Mouse (Mus musculus): ENCODE data around the gene Mpg. TPM values are rescaled to one million over a fixed set of nuclear protein-coding genes. Genes with fewer than 3 reads are reported as not detected.
A peak's percentile ranks its signal among the peaks of the same experiment; 100 is the strongest.

Mpg gene
- polyA plus RNA-seq (2012; rRNA removed) = 4.9 and 7.5 TPM in 2 replicates

DNA sequence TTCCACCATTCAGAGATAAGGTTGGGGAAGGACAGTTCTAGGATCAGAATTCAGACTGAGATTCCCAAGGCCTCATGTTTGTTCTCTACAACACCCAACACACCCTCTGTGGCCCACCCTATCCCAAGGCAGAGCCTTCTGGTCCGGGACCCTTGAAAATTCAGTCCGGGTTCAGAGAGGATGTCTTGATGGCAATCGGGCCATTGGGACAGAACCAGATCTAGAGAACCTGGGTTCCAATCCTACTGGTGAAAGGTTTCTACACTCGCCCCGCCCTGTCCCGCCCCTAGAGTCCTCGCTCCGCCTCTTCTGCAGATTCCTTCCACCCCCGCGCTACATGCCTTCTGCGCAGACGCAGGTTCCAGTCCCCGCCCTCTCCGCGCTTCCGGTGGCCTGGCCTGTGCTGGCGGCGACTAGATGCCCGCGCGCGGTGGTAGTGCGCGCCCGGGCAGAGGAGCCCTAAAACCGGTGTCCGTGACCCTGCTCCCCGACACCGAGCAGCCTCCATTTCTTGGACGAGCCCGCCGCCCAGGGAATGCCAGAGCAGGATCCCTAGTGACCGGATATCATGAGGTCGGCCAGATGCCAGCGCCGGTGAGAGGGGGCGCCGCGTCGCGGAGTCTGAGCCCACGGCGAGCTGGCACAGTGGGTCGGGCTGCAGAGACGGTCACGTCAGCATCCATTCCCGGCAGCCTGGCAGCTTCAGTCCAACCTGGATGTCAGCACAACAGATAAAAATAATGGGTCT, at the start of gene Mpg:
Gene Mpg, plus strand, starts transcription at position 382 of the 748 bp plus-strand sequence.
- peak; percentile 95 for TF ChIP-seq POLR2A (IDR thresholded peaks at IDR 0.05; ENCODE audit: low read depth, low read length)
- no peak for TF ChIP-seq CTCF (IDR thresholded peaks at IDR 0.05; ENCODE audit: extremely low read depth, insufficient read length, insufficient replicate concordance, low read depth, low read length)
- peak within 1 kb of the TSS; percentile 98 for H3K4me3 ChIP-seq (ENCODE audit: low read depth, low read length)
- 3% methylated on average over 47 of the region's 47 CpGs for WGBS
- no peaks in the 10 kb centered on the region for H3K27me3 ChIP-seq (ENCODE audit: control insufficient read depth, insufficient read depth, low read length)
- peaks cover 7% of the 10 kb centered on the region; the same call in 1 of the 2 replicates for H3K36me3 ChIP-seq (ENCODE audit: control insufficient read depth, insufficient read depth, low read length)
- H3K27ac ChIP-seq (ENCODE audit: insufficient read depth, low read depth, low read length) = peak within 1 kb of the TSS; percentile 71
- peaks cover 29% of the 10 kb centered on the region for H3K4me1 ChIP-seq (ENCODE audit: control insufficient read depth, insufficient read depth, insufficient read length, low read length)

DNA sequence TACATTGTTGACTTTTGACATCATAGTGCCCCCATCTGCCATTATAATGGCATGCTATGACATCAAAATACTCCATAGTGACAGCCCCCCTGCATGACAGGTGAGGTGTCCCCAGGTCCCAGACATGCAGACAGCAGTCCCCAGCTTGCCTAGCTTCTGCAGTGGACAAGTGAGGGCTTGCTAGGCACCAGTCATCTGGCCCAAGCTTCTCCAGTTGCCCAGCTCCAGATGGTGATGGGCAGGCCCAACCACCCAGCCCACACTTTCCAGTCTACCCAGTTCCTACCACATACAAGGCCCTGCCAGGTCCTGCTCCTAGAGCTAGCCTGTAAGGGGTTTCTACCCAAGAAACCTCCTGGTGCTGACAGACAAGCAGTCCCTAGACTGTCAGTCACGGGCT, 47.8 kb upstream of the Mpg start:
- H3K27me3 ChIP-seq (ENCODE audit: control insufficient read depth, insufficient read depth, low read length) = no peaks in the 10 kb centered on the region
- H3K4me1 ChIP-seq (ENCODE audit: control insufficient read depth, insufficient read depth, insufficient read length, low read length) = no peaks in the 10 kb centered on the region
- H3K36me3 ChIP-seq (ENCODE audit: control insufficient read depth, insufficient read depth, low read length) = no peaks in the 10 kb centered on the region
- no peak overlapping the region for H3K4me3 ChIP-seq (ENCODE audit: low read depth, low read length)
- 76% methylated on average over 1 of the region's 1 CpGs for WGBS
- no peak overlapping the region for H3K27ac ChIP-seq (ENCODE audit: insufficient read depth, low read depth, low read length)
- TF ChIP-seq CTCF (IDR thresholded peaks at IDR 0.05; ENCODE audit: extremely low read depth, insufficient read length, insufficient replicate concordance, low read depth, low read length) = no peak
- TF ChIP-seq POLR2A (IDR thresholded peaks at IDR 0.05; ENCODE audit: low read depth, low read length) = no peak

DNA sequence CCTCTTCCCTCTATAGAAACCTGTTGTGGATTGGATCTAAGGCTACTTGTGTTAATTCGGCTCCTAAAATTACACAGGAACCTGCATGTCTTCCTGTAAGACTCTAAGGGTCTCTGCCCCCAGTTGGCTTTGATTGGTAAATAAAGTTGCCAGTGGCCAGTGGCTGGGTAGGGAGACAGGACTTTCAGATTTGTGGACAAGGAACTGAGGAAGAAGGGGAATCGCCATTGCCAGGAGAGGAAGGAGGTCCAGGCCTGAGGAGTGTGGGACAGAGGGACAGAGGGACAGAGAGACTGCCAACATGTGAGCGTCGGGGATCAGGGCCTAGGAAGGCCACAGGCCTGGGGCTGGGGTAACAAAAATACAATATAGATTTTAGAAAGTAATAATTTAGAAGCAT, 45.1 kb upstream of the Mpg start:
- no peaks in the 10 kb centered on the region for H3K36me3 ChIP-seq (ENCODE audit: control insufficient read depth, insufficient read depth, low read length)
- no peak for TF ChIP-seq POLR2A (IDR thresholded peaks at IDR 0.05; ENCODE audit: low read depth, low read length)
- no peak for TF ChIP-seq CTCF (IDR thresholded peaks at IDR 0.05; ENCODE audit: extremely low read depth, insufficient read length, insufficient replicate concordance, low read depth, low read length)

DNA sequence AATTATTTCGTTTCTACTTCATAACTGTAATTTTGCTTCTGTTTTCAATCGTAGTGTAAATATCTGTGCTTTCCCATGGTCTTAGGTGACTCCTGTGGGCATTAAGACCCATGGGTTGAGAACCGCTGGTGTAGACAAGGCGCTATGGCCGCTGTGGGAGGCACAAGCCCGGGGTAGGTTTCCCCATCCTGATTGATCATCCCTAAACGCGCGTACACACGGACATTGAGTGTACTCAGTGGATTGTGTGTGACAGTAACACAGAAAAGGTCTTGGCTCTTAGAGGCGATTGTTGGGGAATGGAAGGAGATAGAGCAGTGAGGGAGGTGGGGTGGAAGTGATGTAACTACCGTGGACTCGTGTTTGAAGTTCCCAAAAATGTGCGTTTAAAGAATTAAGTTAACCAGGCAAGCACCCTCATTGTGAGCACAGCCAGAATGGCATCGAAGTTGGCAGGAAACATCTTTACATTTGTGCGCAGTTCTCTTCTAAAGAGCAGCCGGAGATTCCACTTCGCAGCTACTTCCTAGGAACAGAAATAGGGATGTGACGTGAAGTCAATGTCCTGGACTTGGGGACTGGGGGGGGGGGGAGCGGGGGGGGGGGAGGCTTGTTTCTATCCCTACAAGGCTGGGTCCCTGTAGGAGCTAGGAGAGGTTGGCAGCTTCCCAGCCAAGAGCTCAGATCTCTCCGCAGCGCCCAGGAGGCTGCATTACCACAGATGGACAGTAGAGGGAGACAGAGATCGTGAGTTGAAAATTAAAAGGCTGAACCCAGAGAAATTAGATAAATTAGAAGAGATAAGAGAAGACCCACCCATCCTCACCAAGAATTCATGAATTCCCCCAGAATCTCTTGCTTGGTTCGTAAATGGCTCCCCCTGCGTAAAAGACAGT, 44.1 kb upstream of the Mpg start:
- peak; percentile 83; the same call in 1 of the 2 replicates for TF ChIP-seq CTCF (IDR thresholded peaks at IDR 0.05; ENCODE audit: extremely low read depth, insufficient read length, insufficient replicate concordance, low read depth, low read length)
- TF ChIP-seq POLR2A (IDR thresholded peaks at IDR 0.05; ENCODE audit: low read depth, low read length) = no peak
- Histone ChIP-seq H3K27me3 (ENCODE audit: control insufficient read depth, insufficient read depth, low read length) (no peaks in the 10 kb centered on the region), H3K36me3 (ENCODE audit: control insufficient read depth, insufficient read depth, low read length) (no peaks in the 10 kb centered on the region), H3K4me3 (ENCODE audit: low read depth, low read length) (no peak overlapping the region), H3K27ac (ENCODE audit: insufficient read depth, low read depth, low read length) (no peak overlapping the region), H3K4me1 (ENCODE audit: control insufficient read depth, insufficient read depth, insufficient read length, low read length) (no peaks in the 10 kb centered on the region)
- WGBS = 39% methylated on average over 25 of the region's 25 CpGs

More for the DNA sequence above, 45.1 kb upstream of the Mpg start:
- Histone ChIP-seq H3K27me3 (ENCODE audit: control insufficient read depth, insufficient read depth, low read length) (no peaks in the 10 kb centered on the region), H3K27ac (ENCODE audit: insufficient read depth, low read depth, low read length) (no peak overlapping the region), H3K4me1 (ENCODE audit: control insufficient read depth, insufficient read depth, insufficient read length, low read length) (no peaks in the 10 kb centered on the region), H3K4me3 (ENCODE audit: low read depth, low read length) (no peak overlapping the region)
- 72% methylated on average over 4 of the region's 4 CpGs for WGBS

DNA sequence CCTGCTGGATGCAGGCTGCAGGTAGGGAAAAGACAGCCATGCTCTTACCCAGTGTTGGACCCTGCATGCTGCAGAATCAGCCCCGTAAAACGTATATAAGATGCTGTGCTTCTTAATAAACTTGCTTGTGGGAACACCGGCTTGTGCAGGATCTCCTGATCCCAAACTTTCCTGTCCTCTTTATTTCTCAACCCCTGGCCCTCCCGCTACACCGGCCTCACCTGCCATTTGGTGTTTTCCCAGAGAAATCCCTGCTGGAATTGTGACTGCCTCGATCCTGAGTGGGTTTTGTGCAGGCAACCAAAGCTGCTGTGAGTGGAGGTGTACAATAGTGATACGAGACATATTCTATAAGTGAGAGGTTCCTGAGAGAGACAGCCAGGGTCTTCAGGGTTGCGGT, 41.8 kb upstream of the Mpg start:
- no peaks in the 10 kb centered on the region for H3K27me3 ChIP-seq (ENCODE audit: control insufficient read depth, insufficient read depth, low read length)
- H3K4me1 ChIP-seq (ENCODE audit: control insufficient read depth, insufficient read depth, insufficient read length, low read length) = no peaks in the 10 kb centered on the region
- no peak for TF ChIP-seq POLR2A (IDR thresholded peaks at IDR 0.05; ENCODE audit: low read depth, low read length)
- TF ChIP-seq CTCF (IDR thresholded peaks at IDR 0.05; ENCODE audit: extremely low read depth, insufficient read length, insufficient replicate concordance, low read depth, low read length) = no peak
- no peak overlapping the region for H3K4me3 ChIP-seq (ENCODE audit: low read depth, low read length)
- WGBS = 87% methylated on average over 8 of the region's 8 CpGs
- H3K36me3 ChIP-seq (ENCODE audit: control insufficient read depth, insufficient read depth, low read length) = no peaks in the 10 kb centered on the region
- H3K27ac ChIP-seq (ENCODE audit: insufficient read depth, low read depth, low read length) = no peak overlapping the region

DNA sequence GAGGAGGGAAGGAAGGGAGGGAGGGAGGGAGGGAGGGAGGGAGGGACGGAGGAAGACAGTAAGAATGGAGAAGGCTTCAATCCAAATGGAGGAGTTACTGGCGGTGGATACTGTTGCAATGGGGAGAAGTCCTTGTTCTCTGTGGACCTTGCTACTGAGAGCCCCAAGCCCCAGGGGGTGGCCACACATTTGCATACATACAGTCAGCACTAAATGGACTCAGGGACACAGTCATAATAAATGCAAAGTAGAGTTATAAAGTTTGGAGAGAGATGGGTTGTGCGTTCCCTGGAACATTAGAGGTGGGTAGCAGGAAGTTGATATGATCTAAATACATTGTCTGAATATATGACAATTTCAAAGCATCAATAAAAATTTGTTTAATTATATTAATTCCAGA, 40.3 kb upstream of the Mpg start:
- H3K27me3 ChIP-seq (ENCODE audit: control insufficient read depth, insufficient read depth, low read length) = no peaks in the 10 kb centered on the region
- no peak for TF ChIP-seq CTCF (IDR thresholded peaks at IDR 0.05; ENCODE audit: extremely low read depth, insufficient read length, insufficient replicate concordance, low read depth, low read length)
- WGBS = 58% methylated on average over 3 of the region's 3 CpGs

DNA sequence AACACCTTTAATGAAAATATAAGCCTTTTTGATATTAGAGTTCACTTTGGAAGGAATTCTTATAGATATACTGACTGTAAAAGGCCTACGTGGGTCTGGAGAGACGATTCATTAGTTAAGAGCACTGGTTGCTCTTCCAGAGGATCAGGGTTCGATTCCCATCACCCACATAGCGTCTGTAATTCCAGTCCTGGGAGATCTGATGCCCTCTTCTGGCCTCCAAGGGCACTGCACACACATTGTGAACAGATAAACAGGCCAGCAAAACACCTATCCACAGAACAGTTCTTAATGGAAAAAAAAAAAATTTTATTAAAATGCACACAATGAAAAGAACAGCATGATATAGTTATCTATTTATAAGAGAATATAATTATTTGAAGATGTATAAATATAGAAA, 39.0 kb upstream of the Mpg start:
- TF ChIP-seq CTCF (IDR thresholded peaks at IDR 0.05; ENCODE audit: extremely low read depth, insufficient read length, insufficient replicate concordance, low read depth, low read length) (no peak), POLR2A (IDR thresholded peaks at IDR 0.05; ENCODE audit: low read depth, low read length) (no peak)
- WGBS = 86% methylated on average over 4 of the region's 4 CpGs
- no peaks in the 10 kb centered on the region for H3K36me3 ChIP-seq (ENCODE audit: control insufficient read depth, insufficient read depth, low read length)
- H3K4me3 ChIP-seq (ENCODE audit: low read depth, low read length) = no peak overlapping the region
- no peaks in the 10 kb centered on the region for H3K27me3 ChIP-seq (ENCODE audit: control insufficient read depth, insufficient read depth, low read length)
- H3K27ac ChIP-seq (ENCODE audit: insufficient read depth, low read depth, low read length) = no peak overlapping the region
- no peaks in the 10 kb centered on the region for H3K4me1 ChIP-seq (ENCODE audit: control insufficient read depth, insufficient read depth, insufficient read length, low read length)

More for the DNA sequence above, 40.3 kb upstream of the Mpg start:
- H3K36me3 ChIP-seq (ENCODE audit: control insufficient read depth, insufficient read depth, low read length) = no peaks in the 10 kb centered on the region
- no peak overlapping the region for H3K4me3 ChIP-seq (ENCODE audit: low read depth, low read length)
- H3K4me1 ChIP-seq (ENCODE audit: control insufficient read depth, insufficient read depth, insufficient read length, low read length) = no peaks in the 10 kb centered on the region
- no peak overlapping the region for H3K27ac ChIP-seq (ENCODE audit: insufficient read depth, low read depth, low read length)
